Mouse (Mus musculus): ENCODE data around the gene Cck. TPM values are rescaled to one million over a fixed set of nuclear protein-coding genes. Genes with fewer than 3 reads are reported as not detected.
"Not testable (repeated sequence)": the region's sequence is repeated elsewhere in the genome, so short reads cannot be mapped to it uniquely, and the experiment has no call there.

The Cck gene
- total RNA-seq, 1 experiment from 2014 or later = not detected

- no peak for ATAC-seq (ENCODE audit: extremely low read depth, insufficient number of reproducible peaks, low FRiP score, poor library complexity, severe bottlenecking)
Observed at GRCm38 (mm10) chr9:121469711-121470110, 25.8 kb downstream of the Cck start.

DNA sequence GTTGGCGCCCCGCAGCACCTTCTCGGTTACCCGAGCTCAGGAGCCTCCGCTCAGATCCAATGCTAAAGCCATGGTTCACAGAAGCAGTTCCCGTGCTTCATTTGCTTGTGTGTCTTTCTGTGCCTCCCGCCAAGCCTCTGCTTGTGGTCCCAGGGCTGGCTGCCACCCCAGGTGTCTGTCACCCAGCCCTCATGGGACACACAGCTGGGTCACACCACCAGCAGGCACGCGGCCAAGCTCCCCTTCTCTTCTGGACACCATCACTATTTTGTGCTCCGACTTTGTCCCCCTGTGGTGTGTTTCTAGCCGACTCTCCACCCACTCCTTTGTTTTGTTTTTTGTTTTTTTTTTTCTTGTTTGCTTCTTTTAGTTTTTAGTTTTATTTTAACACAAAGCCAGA is 28.0 kb downstream of the Cck start:
- no peak for ATAC-seq (ENCODE audit: extremely low read depth, insufficient number of reproducible peaks, low FRiP score, poor library complexity, severe bottlenecking)

DNA sequence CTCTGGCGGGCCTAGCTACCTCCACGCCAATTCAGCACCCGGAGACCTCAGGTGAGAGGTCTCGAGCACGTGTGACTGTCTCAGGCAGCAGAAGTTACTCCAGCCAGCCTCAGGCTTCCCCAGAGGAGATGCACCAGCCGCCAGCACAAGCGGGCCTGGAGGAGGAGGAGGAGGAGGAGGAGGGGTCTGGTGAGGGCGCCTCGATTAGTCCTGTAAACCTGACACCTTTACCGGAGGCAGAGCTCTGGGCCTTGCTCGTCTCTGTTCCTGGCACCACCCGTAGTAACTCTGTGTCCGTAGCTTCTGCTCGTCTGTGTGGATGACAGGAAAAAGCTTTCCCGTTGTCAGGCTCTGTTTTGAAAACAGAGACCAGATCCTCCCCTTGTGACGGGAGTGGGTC is 35.0 kb downstream of the Cck start:
- ATAC-seq (ENCODE audit: extremely low read depth, insufficient number of reproducible peaks, low FRiP score, poor library complexity, severe bottlenecking) = no peak

- no peak for ATAC-seq (ENCODE audit: extremely low read depth, insufficient number of reproducible peaks, low FRiP score, poor library complexity, severe bottlenecking)
Observed at GRCm38 (mm10) chr9:121459950-121460349, 35.5 kb downstream of the Cck start.

DNA sequence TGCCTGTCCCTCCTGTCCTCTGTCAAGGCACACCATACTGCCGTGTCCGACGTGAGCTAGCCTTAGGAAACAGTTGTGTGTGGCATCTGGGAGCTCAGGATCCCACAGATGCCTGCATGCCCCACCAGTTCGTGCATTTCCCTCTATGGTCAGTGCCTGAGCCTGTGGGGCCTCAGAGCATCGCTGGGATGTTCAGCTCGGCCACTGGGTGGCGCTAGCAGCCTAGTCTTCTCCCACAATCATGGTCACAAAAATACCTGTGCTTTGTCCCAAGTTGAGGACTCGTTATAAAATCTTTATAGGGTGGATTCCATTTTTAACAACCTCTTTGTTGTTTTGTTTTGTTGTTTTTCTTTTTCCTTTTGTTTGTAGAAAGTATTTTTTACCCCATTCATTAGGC is 37.0 kb downstream of the Cck start:
- no peak for ATAC-seq (ENCODE audit: extremely low read depth, insufficient number of reproducible peaks, low FRiP score, poor library complexity, severe bottlenecking)

- no peak for ATAC-seq (ENCODE audit: extremely low read depth, insufficient number of reproducible peaks, low FRiP score, poor library complexity, severe bottlenecking)
Observed at GRCm38 (mm10) chr9:121456739-121457515, 38.6 kb downstream of the Cck start.

- peak; percentile 18; the same call in 1 of the 2 replicates for ATAC-seq (ENCODE audit: extremely low read depth, insufficient number of reproducible peaks, low FRiP score, poor library complexity, severe bottlenecking)
Observed at GRCm38 (mm10) chr9:121454891-121455290, 40.6 kb downstream of the Cck start.

GRCm38 (mm10) chr9:121452342-121452942 is 43.1 kb downstream of the Cck start:
- ATAC-seq (ENCODE audit: extremely low read depth, insufficient number of reproducible peaks, low FRiP score, poor library complexity, severe bottlenecking) = not testable (repeated sequence)

DNA sequence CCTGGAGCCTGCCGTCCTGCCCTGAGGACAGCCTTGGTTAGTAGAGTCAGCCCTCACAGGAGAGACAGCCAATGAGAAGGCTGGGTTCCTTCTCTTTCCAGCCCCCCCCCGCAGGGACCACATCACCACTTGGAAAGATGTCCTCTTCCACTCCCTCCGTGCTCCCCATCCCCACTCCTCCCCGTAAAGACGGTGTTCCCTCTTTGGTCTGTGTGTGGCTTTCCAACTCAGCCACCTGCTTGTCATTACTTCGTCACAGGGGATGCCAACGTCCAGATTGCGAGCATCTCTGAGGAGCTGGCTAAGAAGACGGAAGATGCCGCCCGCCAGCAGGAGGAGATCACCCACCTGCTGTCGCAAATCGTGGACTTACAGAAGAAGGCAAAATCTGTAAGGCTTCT is 49.1 kb downstream of the Cck start:
- no peak for ATAC-seq (ENCODE audit: extremely low read depth, insufficient number of reproducible peaks, low FRiP score, poor library complexity, severe bottlenecking)

GRCm38 (mm10) chr9:121445364-121445763 is 50.1 kb downstream of the Cck start:
- no peak for ATAC-seq (ENCODE audit: extremely low read depth, insufficient number of reproducible peaks, low FRiP score, poor library complexity, severe bottlenecking)

DNA sequence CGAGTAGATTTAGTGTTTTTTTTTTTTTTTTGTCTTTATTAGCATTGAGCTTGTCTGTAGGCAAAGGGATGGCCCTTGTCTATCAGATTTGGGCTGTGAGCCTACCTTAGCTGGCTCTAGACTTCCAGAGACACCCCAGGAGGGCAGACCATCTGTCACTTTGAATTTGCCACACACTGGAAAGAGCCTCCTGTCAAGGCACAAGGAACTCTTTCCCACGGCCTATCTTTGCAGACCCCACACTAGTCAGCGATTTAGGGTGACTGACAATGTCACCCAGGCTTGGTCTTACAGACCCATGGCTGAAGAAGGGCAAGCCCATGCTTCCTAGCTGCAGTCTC is 51.2 kb downstream of the Cck start:
- ATAC-seq (ENCODE audit: extremely low read depth, insufficient number of reproducible peaks, low FRiP score, poor library complexity, severe bottlenecking) = no peak

GRCm38 (mm10) chr9:121443696-121444366 is 51.7 kb downstream of the Cck start:
- ATAC-seq (ENCODE audit: extremely low read depth, insufficient number of reproducible peaks, low FRiP score, poor library complexity, severe bottlenecking) = no peak

DNA sequence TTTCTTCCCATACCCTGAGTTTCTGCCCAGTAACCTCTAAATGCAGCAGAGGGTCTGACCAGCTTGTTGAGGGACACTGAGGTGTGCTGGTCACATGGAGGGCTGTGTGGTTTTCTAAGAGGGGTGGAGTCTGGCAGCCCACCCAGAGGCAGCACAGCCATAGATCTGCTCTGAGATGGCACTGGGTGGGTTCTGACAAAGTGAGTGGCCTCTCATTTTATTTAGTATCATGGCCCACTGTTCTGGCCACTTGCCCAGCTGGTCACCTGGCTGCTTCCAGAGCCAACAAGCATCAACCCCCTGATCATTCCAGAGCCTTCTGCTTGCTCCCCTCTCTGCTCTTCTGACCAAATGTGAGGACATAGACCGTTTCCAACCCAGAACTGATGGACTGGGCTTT is 53.3 kb downstream of the Cck start:
- no peak for ATAC-seq (ENCODE audit: extremely low read depth, insufficient number of reproducible peaks, low FRiP score, poor library complexity, severe bottlenecking)

Other genes with a start within 250 kb of the Cck start
- gene Ulk4, start 218.5 kb downstream of the Cck start, total RNA-seq (2017) = 2.9 and 4.0 TPM in 2 replicates
- 45.3 and 51.1 TPM in 2 replicates for gene Trak1, start 198.2 kb downstream of the Cck start, total RNA-seq (2017)
- gene Lyzl4, start 146.4 kb upstream of the Cck start, total RNA-seq (2017) = not detected in 2 replicates
- gene Vipr1, start 147.0 kb upstream of the Cck start, total RNA-seq (2017) = 4.4 and 5.8 TPM in 2 replicates
- 5.7 and 7.1 TPM in 2 replicates for gene Sec22c, start 209.8 kb upstream of the Cck start, total RNA-seq (2017)
- gene Ss18l2, start 214.6 kb upstream of the Cck start, total RNA-seq (2017) = 8.0 and 14.9 TPM in 2 replicates
- 216 and 260 TPM in 2 replicates for gene Nktr, start 223.5 kb upstream of the Cck start, total RNA-seq (2017)

Measured in neutrophil, adult 5-6 weeks (primary cell).